Mouse (Mus musculus): ENCODE data around the gene Chst15.

Gene Chst15

DNA sequence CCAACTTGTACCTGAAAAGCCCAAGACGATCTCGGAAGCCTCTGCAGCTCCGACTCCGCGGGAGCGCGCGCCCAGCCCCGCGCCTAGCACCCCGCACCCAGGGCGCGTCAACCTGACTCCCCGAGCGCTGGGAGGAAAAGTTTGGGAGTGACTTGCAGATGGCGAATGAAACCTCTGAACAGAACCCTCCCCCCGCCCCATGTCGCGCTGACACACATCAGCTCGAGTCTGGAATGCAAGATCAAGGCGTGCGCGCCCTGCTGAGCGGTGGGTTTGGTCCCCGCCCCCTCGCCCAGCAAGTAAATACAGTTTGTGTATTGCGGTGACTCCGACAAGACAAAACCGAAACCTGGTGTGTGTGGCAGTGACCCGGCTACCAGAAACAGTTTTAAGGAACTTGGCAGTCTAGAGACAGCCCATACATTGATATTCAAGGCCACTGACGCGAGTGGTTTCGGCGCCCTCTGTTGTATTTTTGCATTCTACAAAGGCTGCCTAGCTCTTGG is at the start of gene Chst15:
Gene Chst15 (minus strand): TSS at position 193 of the 506 bp plus-strand sequence.
- 2% methylated on average over 34 of the region's 34 CpGs for WGBS

DNA sequence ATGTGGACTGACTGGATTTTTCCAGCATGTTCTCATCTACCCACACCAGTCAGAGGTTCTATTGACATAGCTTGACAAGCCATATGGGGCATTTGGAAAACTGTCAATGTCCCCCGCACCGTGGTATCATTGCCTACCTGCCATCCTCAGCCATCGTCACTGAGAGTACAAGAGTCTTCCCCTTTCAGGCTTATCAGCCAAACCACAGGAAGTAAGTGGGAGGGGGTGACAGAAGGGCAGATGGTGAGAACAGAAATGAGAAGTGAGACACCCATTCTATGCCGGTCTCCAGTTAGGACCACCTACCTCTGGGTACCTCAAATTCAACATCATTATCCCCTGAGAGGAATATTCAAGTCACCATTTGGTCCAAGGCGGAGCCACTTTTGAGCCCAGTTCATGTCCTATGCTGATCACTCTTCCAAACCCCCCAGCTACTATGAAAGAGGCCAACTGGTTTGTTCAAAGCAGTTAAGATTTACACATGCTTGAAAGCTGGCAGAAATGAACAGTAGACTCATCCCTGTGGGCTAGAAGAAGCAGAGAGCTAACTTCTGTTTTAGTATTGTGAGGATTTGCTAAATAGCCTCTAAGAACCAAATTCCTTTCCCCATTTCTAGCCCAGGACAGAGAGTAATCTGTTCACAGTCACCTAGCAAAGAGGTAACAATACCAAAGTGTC is 48.8 kb upstream of the Chst15 start:
- 68% methylated on average over 5 of the region's 5 CpGs for WGBS

DNA sequence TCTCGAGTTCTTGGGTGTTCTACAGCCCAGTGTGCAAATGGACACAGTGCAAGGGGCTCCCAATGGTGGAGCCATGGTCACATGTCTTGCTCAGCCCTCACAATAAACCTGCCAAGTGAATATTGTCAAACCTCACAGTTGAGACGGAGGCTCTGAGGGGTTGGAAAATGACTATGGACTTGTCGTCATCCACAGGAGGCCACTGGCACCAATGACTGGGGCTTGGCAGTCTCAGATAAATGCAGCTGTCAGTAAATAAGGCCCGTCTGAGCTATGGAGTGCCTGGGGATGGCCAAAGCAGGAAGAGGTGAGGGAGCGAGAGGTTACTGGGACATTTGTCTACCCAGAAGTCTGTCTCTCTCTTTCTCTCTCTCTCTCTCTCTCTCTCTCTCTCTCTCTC is 48.1 kb upstream of the Chst15 start:
- WGBS: 85% methylated on average over 5 of the region's 5 CpGs

DNA sequence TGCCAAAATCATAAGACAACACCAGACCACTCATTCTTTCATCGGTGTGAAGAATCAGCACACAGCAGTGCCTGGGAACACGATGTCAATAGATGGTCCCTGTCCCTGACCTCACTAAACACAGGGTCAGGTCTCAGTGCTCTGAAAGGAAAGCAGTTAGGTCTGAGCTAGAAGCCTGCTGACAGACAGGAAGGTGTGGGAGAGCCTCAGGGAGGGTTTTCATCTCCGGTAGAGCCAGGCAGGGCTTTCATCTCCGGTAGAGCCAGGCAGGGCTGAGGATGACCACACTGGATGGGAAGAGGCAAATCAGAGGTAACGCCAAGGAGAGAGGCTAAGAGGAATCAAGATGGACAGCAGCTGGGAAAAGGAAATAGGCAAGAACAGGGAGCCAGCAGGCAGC is 47.5 kb upstream of the Chst15 start:
- WGBS: 82% methylated on average over 5 of the region's 5 CpGs

DNA sequence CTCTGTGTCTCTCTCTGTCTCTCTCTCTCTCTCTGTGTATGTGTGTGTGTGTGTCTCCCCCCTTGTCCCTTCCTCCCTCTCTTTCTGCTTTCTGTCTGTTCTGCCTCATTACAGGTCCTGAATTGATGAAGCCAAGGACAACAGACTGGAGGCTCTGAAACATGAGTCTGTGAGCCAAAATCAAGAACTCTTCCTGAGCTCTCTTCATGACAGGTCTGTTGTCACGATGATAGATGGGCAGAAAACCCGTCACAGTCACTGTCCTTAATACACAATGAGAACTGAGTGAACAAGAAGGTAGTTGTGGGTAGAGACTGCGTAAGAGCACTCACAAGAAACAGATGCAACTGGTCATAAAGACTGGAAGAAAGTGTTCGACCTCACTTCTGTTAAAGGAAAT is 43.3 kb upstream of the Chst15 start:
- 82% methylated on average over 4 of the region's 4 CpGs for WGBS

DNA sequence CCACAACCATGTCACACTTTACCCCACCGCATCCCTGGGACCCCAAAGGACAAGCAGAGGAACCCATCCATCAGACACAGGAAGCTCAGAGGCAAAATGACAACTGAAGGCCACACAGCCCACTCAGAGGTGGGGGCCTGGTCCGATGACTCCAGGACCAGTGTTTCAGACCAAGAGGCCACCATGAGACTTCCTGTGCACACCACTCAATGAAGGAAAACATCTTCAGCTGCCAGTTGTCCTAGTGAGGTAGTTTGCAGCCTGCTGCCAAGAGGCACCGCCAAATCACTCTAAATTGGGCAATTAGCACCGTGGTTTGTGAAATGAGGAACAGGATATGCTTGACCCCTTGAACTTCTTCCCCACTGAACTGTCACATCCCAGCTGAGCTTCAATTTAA is 41.7 kb upstream of the Chst15 start:
- 64% methylated on average over 4 of the region's 4 CpGs for WGBS

DNA sequence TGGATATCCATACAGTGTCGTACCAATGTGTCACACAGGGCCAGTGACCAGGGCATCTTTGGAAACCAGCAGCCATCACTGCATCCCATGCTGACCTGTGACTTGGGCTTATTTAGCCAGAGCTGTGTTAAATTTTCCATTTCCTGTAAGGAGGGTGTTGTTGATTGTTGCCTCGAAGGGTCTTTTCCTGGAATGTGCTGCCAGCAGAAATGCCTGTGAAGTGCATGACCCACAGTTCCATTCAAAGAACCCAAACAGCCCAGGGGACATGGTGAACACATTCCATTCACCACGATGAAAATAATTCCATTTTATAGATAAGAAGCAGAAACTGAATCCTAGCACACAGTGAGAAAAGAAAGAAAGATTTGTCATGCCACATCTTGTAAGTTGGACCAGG is 41.2 kb upstream of the Chst15 start:
- 79% methylated on average over 3 of the region's 3 CpGs for WGBS

DNA sequence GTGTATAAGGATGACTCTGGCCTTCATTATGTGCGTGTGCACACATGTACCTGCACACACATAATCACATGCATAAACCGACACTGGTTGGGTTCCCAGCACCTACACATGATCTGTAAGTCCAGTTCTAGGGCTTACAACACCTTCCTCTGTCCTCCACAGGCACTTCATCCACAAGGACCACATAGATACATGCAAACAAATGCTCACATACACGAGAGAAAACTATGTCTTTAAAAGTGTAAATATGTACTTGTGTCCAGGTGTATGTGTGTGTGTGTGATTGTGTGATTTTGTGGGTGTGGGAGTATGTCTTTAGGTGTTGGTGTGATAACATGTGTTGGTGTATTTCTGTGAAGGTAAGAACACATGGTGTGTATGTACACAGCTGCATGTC is 40.8 kb upstream of the Chst15 start:
- WGBS: 94% methylated on average over 3 of the region's 3 CpGs

DNA sequence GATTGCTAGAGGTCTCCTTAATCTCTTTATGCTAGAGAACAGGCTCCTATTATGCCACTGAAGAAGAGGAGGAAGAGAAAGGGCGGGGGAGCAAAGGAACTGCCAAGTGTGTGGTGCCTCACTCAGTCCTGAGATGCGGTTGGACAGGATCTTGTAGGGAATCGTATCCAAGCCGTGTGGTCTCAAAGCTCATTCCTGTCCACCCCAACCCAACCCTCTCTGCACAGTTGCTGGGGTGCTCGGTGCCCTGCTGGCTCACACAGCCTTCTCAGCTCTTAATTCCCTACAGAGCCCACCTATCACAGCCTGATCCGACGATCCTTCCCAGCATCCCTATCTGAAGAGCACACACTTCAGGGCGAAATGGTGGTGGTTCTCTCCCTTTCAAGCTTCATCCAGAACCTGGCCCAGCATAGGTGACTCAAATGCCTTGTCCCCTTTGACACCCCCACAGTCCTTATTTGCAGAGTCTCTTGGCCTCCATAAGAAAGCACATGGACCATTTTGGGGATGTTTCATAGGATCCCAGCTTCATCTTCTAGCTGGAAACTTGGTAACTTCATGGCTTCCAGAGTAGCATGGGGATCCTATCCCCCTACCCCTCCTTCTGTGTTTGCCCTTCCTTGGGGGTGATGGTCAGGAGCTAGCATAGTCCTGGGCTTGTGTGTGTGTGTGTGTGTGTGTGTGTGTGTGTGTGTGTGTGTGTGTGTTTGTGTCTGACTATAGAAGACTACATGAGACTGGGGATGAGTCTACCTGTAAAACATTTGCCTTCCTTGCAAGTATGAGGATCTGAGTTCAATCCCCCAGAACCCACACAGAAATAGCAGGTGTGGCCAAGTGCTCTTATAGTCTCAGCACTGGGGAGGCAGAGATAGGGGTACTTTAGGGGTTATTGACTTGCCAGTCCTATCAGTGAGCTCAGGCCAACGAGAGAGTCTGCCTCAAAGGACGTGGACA is 40.1 kb upstream of the Chst15 start:
- WGBS: 75% methylated on average over 10 of the region's 10 CpGs

DNA sequence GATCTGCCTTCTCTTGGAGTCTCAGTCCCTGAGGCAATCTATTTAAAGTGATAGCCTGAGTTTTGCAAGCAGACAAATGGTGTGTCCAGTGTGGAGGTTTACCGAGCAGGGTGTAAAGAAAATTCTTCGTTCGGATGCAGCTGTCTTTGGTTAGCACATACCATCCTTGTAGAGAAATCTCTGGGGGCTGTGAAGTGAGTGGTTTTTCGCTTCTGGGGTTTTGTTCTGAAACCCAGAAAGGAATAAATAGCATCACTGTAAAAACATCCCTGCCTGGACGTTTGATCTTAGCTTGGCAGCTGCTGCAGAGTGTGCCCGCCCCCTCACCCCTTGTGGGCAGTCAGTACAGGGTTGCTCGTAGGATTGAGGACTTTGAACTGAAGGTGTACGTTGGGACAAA is 39.2 kb upstream of the Chst15 start:
- WGBS: 26% methylated on average over 8 of the region's 8 CpGs

DNA sequence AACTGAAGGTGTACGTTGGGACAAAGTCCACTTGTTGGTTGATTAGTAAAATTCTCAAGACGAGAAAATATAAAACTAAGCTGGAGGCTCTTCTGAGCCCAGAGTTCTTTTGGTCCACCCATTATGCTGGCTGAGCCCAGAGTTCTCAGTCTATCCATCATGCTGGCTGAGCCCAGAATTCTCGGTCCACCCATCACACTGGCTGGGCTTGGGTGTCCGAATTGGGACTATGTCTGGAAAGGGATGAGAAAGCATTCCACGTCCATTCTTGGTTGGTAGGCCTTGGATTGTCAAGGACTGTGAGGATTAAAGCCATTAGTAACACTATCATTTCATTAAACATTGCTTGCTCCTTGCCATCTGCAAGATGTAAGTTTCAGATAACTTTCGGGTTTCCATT is 38.7 kb upstream of the Chst15 start:
- 77% methylated on average over 6 of the region's 6 CpGs for WGBS

DNA sequence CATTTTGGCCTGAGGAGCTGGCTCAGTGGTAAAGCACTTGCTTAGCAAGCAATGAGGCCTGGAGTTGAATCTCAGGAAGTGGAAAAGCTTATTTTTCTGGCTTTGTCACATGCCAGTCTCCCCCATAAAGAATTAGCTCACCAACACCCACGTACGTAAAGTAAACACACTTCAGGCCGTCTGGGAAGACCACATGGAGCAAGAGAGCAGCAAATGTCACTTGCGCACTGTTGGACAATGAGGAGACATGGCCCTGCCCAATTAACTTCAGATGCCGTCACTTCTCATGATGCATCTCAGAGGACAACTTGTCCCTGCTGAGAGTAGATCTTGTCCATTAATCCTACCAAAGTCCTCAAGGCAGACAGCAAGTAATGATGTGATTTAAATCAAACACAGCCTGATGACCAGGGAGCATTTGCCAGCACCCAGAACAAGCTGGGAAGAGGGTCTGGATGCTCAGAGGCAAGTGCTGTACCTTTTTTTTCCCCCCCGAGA is 32.1 kb upstream of the Chst15 start:
- 78% methylated on average over 6 of the region's 6 CpGs for WGBS

DNA sequence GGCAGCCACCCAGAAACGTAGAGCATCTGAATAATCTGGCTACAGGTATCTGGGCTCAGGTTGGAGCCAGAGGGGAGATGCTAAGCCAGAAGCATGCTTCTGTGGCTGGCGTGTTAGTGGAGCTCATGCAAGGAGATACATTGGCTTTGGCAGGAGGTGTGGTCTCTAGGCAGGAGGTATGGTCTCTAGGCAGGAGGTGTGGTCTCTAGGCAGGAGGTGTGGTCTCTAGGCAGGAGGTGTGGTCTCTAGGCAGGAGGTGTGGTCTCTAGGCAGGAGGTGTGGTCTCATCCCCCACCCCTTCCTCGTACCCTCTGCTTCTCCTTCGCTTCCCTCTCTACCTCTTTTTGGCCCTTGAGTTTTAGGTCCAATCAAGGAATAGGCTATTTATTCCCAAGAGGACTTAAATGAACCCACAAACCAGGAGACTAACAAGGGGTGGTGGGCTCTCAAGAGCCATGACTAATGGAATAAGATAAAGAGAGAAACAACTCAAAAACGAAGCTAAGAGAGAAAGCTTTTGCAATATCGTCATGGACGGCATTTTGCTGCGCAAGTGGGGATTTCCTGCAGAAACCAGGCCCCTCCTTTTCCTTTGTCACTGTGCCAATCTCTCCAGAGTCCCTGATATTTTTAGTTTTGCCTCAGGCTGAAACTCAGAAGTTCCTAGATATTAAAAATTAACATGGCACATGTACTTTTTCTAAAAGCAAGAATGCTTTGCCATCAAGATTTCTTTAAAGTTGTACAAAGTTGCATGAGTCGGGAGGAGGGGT is 30.4 kb upstream of the Chst15 start:
- 65% methylated on average over 9 of the region's 9 CpGs for WGBS

DNA sequence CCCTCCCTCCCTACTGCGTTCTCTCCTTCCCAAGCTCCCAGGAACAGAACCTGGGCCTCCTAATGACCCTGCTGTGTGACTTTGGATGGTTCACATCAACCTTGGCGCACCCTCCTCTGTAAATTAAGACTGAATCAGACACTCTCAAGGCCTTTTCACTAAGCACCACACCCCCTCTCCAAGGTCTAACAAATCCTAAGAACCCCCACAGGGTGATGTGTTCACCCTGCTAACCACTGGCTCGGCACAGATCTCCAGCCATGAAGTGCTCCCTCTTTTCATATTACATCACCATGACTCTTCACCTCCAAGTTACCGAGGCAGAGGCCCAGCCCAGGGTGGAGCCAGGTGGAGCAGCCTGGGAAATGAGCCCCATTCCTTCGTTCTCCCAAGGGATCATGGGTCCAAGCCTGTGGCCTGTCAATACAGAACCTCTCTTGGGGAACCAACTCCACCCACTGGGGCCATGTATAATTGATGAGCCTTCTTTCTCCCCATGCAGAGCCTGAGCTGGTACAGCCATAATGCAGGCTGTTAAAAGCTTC is 28.6 kb upstream of the Chst15 start:
- 87% methylated on average over 5 of the region's 5 CpGs for WGBS

DNA sequence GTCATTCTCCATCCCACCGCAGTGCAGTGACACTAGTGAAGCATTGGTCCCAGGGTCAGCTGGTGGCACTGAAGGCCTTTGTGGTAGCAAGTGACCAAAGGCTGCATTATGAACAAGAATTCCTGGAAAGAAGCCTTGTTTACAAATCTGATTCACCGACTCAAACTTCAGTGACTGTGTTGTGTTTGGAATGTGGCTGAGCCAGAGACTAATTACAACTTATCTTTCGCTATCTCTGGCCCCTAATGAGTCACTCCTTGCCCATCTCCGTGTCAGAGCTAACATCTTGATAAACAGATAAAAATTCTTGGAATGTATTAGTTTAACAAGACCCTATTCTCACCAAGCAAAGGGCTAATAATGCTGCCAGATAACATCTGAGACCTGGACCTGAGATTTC is 27.6 kb upstream of the Chst15 start:
- 71% methylated on average over 4 of the region's 4 CpGs for WGBS

DNA sequence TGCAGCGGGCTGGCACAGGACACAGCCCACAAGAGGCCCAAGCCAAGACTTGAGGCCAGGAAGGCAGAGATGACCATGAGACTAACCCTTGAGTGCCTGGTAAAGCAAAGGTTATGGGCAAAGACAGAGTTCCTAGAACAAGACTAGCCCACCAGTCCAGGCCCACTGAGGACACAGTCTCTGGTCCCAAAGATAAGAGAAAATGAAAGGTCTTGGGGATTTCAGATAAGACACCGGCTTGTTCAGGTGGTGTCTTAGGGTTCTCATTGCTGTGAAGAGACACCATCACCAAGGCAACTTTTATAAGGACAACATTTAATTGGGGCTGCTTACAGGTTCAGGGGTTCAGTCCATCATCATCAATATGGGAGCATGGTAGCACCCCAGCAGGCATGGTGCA is 26.9 kb upstream of the Chst15 start:
- 94% methylated on average over 2 of the region's 2 CpGs for WGBS

DNA sequence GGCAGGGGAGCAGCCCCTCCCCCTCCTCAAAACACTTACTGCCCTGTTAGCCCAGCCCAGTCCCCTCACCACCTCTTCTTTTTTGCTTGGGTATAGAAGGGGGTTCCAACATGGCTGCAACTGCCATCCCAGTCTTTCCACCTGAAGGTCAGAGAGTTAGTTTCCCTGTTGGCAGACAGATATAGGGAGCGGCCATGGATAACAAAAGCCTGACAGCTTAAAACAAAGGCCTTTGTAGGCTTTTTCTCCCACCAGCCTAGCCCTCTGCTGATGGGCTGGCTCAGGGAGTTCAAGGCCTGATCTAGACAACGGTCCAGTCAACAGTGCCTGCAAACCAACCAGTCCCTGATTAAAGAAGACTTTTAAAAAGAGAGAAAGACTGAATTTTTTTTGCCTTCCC is 26.1 kb upstream of the Chst15 start:
- 87% methylated on average over 2 of the region's 2 CpGs for WGBS

DNA sequence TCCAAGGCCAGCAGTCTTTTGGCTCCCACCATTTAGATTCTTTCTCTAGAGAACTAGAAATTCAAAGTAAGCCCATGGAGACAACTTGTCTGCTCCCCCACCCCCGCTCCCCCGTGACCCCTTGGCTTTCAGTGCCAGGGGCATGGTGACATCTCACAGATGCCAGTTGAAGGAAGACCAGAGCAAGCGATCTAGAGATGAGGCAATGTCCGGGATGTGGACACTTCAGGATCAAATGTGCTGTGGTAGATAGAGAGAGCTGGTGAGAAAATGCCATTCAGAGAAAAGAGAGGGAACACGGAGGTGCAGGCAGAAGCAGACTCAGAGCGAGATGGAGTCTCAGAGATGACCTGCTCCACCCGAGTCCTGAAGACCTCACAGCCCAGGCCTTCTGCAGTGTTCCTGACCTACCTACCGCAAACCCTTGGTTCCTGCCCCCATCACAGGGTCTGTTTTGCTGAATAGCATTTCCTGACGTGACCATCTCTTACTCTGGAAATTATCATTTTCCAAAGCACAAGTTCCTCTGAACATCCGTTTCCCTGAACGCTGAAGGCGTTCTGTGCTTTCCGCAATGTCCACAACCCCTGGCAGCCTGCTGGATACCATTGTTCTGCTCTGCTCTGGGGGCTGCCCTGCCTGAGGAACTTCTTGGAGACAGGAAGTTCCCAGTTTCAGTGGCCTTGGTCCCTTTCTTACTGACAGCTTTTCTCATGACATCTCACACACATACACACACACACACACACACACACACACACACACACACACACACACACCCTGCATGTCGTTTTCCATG is 22.2 kb upstream of the Chst15 start:
- 85% methylated on average over 14 of the region's 14 CpGs for WGBS

DNA sequence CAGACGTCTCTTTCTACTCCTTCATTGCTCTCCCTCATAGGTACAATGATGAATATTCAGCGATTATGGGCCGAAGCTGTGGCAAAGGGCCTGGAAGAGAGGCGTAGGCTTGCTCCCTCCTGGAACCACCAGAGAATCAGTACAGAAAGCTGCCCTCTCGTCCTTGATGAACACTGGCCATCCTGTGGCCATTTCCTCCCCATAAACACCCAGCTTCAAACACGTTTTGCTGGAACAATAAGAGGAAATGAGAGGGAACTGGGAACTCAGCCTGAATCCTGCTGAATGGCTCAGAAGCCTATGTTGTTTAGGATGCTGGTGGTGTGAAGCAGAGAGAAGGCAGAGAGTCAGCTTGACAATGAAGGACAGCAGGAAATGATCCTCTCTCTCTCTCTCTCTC is 21.3 kb upstream of the Chst15 start:
- 62% methylated on average over 6 of the region's 6 CpGs for WGBS

DNA sequence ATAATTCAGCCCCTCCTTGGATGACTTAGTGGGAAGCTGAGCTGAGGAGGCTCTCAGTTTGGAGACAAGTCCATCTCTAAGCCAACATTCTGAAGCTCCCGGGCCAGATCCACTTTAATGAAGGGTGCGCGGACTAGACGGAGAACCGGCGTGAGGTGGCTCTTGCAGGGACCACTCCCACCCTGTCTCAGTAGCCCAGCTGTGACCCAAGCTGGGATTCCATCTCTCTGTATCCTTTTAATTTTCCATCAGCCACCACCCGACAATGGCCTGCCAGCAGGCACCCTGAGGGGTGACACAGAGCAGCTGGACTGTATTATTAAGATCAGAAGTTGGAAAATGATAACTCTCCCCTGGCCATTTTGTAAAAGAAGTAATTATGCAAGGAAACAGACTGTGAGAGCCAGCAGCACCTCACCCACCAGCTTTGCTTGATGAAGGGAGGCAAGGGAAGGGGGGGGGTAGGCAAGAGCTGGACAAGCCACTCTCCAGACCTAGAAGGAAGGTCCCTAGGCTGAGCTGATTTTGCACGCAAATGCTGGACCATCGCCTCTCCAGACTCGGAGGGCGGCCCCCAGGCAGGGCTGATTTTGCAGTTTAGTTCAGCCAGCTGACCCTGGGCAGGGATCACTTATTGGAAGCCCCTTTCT is 20.4 kb upstream of the Chst15 start:
- WGBS: 73% methylated on average over 11 of the region's 11 CpGs
